Mouse (Mus musculus) liver, embryonic 13.5 days (tissue): Measurements from ENCODE around the gene Pcare. TPM values are rescaled to one million over a fixed set of nuclear protein-coding genes. Genes with fewer than 3 reads are reported as not detected.

ENCODE experiments used
- ATAC-seq: fragments of 200-750 bp; cut with Nextera tagmentation; 2 replicates; pipeline ENCODE4 v1.8.0; 2017; ENCODE audit warnings: low read depth, mild to moderate bottlenecking, moderate number of reproducible peaks, moderate library complexity
- DNase-seq: peaks from one replicate; pipeline ENCODE4 v3.0.0; 2022
- H3K27ac ChIP-seq: fragments of 300-500 bp; sonication (generic); 2 replicates; pipeline ENCODE4 v1.5.1; 2015; ENCODE audit warnings: moderate library complexity, mild to moderate bottlenecking, inconsistent platforms
- H3K27me3 ChIP-seq: fragments of 300-500 bp; sonication (generic); 2 replicates; pipeline ENCODE4 v1.6.1; 2015; ENCODE audit warnings: mild to moderate bottlenecking, inconsistent platforms
- H3K36me3 ChIP-seq: fragments of 300-500 bp; sonication (generic); 2 replicates; pipeline ENCODE4 v1.6.1; 2015; ENCODE audit warnings: mild to moderate bottlenecking, inconsistent platforms
- H3K4me1 ChIP-seq: fragments of 300-500 bp; sonication (generic); replicated peaks from 2 replicates; pipeline ENCODE4 v1.6.1; 2015; ENCODE audit warnings: inconsistent platforms
- H3K4me2 ChIP-seq: fragments of 300-500 bp; sonication (generic); 2 replicates; pipeline ENCODE4 v1.6.1; 2015; ENCODE audit warnings: inconsistent platforms, mild to moderate bottlenecking, moderate library complexity
- H3K4me3 ChIP-seq: fragments of 300-500 bp; sonication (generic); replicated peaks from 2 replicates; pipeline ENCODE4 v1.5.1; 2015; ENCODE audit warnings: mild to moderate bottlenecking, inconsistent platforms
- H3K9ac ChIP-seq: fragments of 300-500 bp; sonication (generic); 2 replicates; pipeline ENCODE4 v1.6.1; 2015; ENCODE audit warnings: mild to moderate bottlenecking, inconsistent platforms
- H3K9me3 ChIP-seq: fragments of 300-500 bp; sonication (generic); replicated peaks from 2 replicates; pipeline ENCODE4 v1.6.1; 2016; ENCODE audit warnings: inconsistent platforms
- WGBS: fragments of 180-500 bp; shearing (Covaris S2); methylation state at CpG from one replicate; pipeline ENCODE4 v1.1.7; 2015; ENCODE audit not compliant: insufficient replicate concordance; 5-methylcytosine and 5-hydroxymethylcytosine counted together
- polyA plus RNA-seq: library from polyadenylated mRNA; unstranded; fragments of >200 nt; fragmentation: Nextera tagmentation; extraction: Ambion mirVana; gene quantifications from 2 replicates; pipeline ENCODE4 v1.2.1, GENCODE M21; 2015

Gene Pcare
- polyA plus RNA-seq: 0.02 TPM in 1 of 2 replicates, not detected in the other

GRCm38 (mm10) chr17:71752831-71753230 lies at the start of gene Pcare:
Gene Pcare (minus strand): TSS chr17:71752894.
- H3K4me1 ChIP-seq: no peaks in the 10 kb centered on the region
- DNase-seq: no peak
- no peak within 1 kb of the TSS for H3K4me3 ChIP-seq
- H3K4me2 ChIP-seq: no peak within 1 kb of the TSS
- no peak within 1 kb of the TSS for H3K27ac ChIP-seq
- H3K9me3 ChIP-seq: no peaks in the 10 kb centered on the region
- ATAC-seq: no peak
- no peak within 1 kb of the TSS for H3K9ac ChIP-seq
- 69% methylated on average over 10 of the region's 10 CpGs for WGBS
- H3K36me3 ChIP-seq: no peaks in the 10 kb centered on the region
- no peaks in the 10 kb centered on the region for H3K27me3 ChIP-seq

- no peaks in the 10 kb centered on the region for H3K36me3 ChIP-seq
- ATAC-seq (no peak), DNase-seq (no peak)
- no peaks in the 10 kb centered on the region for H3K4me1 ChIP-seq
- no peaks in the 10 kb centered on the region for H3K9me3 ChIP-seq
- no peaks in the 10 kb centered on the region for H3K27me3 ChIP-seq
- no peak overlapping the region for H3K4me2 ChIP-seq
- no peak overlapping the region for H3K9ac ChIP-seq
- H3K4me3 ChIP-seq: no peak overlapping the region
- H3K27ac ChIP-seq: no peak overlapping the region
- 74% methylated on average over 15 of the region's 15 CpGs for WGBS
Observed at GRCm38 (mm10) chr17:71795521-71796205, 43.0 kb upstream of the Pcare start.

GRCm38 (mm10) chr17:71791622-71792021 lies 38.9 kb upstream of the Pcare start:
- 67% methylated on average over 4 of the region's 4 CpGs for WGBS
- Histone ChIP-seq H3K27ac (no peak overlapping the region), H3K9me3 (no peaks in the 10 kb centered on the region), H3K36me3 (no peaks in the 10 kb centered on the region), H3K4me1 (no peaks in the 10 kb centered on the region), H3K4me3 (no peak overlapping the region), H3K4me2 (no peak overlapping the region), H3K27me3 (no peaks in the 10 kb centered on the region), H3K9ac (no peak overlapping the region)
- DNase-seq: no peak
- no peak for ATAC-seq

GRCm38 (mm10) chr17:71791109-71791508 lies 38.4 kb upstream of the Pcare start:
- no peak for DNase-seq
- H3K4me3 ChIP-seq: no peak overlapping the region
- 60% methylated on average over 4 of the region's 4 CpGs for WGBS
- ATAC-seq: no peak
- H3K27ac ChIP-seq: no peak overlapping the region
- no peak overlapping the region for H3K4me2 ChIP-seq
- H3K36me3 ChIP-seq: no peaks in the 10 kb centered on the region
- no peaks in the 10 kb centered on the region for H3K9me3 ChIP-seq
- H3K27me3 ChIP-seq: no peaks in the 10 kb centered on the region
- H3K4me1 ChIP-seq: no peaks in the 10 kb centered on the region
- no peak overlapping the region for H3K9ac ChIP-seq

GRCm38 (mm10) chr17:71786456-71786855 lies 33.8 kb upstream of the Pcare start:
- Histone ChIP-seq H3K27me3 (peaks cover 25% of the 10 kb centered on the region), H3K4me1 (no peaks in the 10 kb centered on the region), H3K4me3 (no peak overlapping the region), H3K9me3 (no peaks in the 10 kb centered on the region), H3K9ac (no peak overlapping the region), H3K27ac (no peak overlapping the region), H3K4me2 (no peak overlapping the region), H3K36me3 (no peaks in the 10 kb centered on the region)
- no peak for DNase-seq
- ATAC-seq: no peak

- Histone ChIP-seq H3K27ac (no peak overlapping the region), H3K36me3 (no peaks in the 10 kb centered on the region), H3K9me3 (no peaks in the 10 kb centered on the region), H3K4me3 (peak overlapping the region; percentile 42; the same call in 1 of the 2 replicates), H3K9ac (no peak overlapping the region), H3K4me1 (no peaks in the 10 kb centered on the region), H3K27me3 (peaks cover 30% of the 10 kb centered on the region), H3K4me2 (peak overlapping the region; percentile 61)
- ATAC-seq (no peak), DNase-seq (no peak)
- 33% methylated on average over 10 of the region's 10 CpGs for WGBS
Observed at GRCm38 (mm10) chr17:71783366-71783735, 30.7 kb upstream of the Pcare start.

GRCm38 (mm10) chr17:71782699-71783365 lies 30.1 kb upstream of the Pcare start:
- no peak overlapping the region for H3K27ac ChIP-seq
- peak overlapping the region; percentile 42 for H3K4me3 ChIP-seq
- ATAC-seq (no peak), DNase-seq (no peak)
- no peaks in the 10 kb centered on the region for H3K9me3 ChIP-seq
- WGBS: 4% methylated on average over 41 of the region's 59 CpGs
- no peak overlapping the region for H3K9ac ChIP-seq
- peak overlapping the region; percentile 61 for H3K4me2 ChIP-seq
- no peaks in the 10 kb centered on the region for H3K4me1 ChIP-seq
- H3K36me3 ChIP-seq: no peaks in the 10 kb centered on the region
- H3K27me3 ChIP-seq: peaks cover 30% of the 10 kb centered on the region

- no peaks in the 10 kb centered on the region for H3K4me1 ChIP-seq
- H3K4me2 ChIP-seq: peak overlapping the region; percentile 61
- H3K36me3 ChIP-seq: no peaks in the 10 kb centered on the region
- DNase-seq (no peak), ATAC-seq (no peak)
- H3K27me3 ChIP-seq: peaks cover 30% of the 10 kb centered on the region
- H3K4me3 ChIP-seq: peak overlapping the region; percentile 42
- WGBS: 2% methylated on average over 29 of the region's 29 CpGs
- H3K9ac ChIP-seq: no peak overlapping the region
- no peak overlapping the region for H3K27ac ChIP-seq
- no peaks in the 10 kb centered on the region for H3K9me3 ChIP-seq
Observed at GRCm38 (mm10) chr17:71782242-71782698, 29.6 kb upstream of the Pcare start.

- WGBS: 68% methylated on average over 4 of the region's 4 CpGs
Observed at GRCm38 (mm10) chr17:71780945-71781344, 28.3 kb upstream of the Pcare start.

GRCm38 (mm10) chr17:71780490-71780889 lies 27.8 kb upstream of the Pcare start:
- ATAC-seq (no peak), DNase-seq (no peak)
- Histone ChIP-seq H3K27me3 (peaks cover 30% of the 10 kb centered on the region), H3K27ac (no peak overlapping the region), H3K36me3 (no peaks in the 10 kb centered on the region), H3K4me2 (no peak overlapping the region), H3K4me3 (no peak overlapping the region), H3K9me3 (no peaks in the 10 kb centered on the region), H3K4me1 (no peaks in the 10 kb centered on the region), H3K9ac (no peak overlapping the region)
- 74% methylated on average over 2 of the region's 2 CpGs for WGBS

More at GRCm38 (mm10) chr17:71780945-71781344, 28.3 kb upstream of the Pcare start:
- no peak overlapping the region for H3K9ac ChIP-seq
- H3K27me3 ChIP-seq: peaks cover 30% of the 10 kb centered on the region
- H3K36me3 ChIP-seq: no peaks in the 10 kb centered on the region
- no peaks in the 10 kb centered on the region for H3K4me1 ChIP-seq
- ATAC-seq: no peak
- H3K4me3 ChIP-seq: no peak overlapping the region
- no peak overlapping the region for H3K27ac ChIP-seq
- H3K4me2 ChIP-seq: no peak overlapping the region
- no peaks in the 10 kb centered on the region for H3K9me3 ChIP-seq
- DNase-seq: no peak

GRCm38 (mm10) chr17:71778696-71779095 lies 26.0 kb upstream of the Pcare start:
- no peak overlapping the region for H3K4me2 ChIP-seq
- no peaks in the 10 kb centered on the region for H3K36me3 ChIP-seq
- peaks cover 27% of the 10 kb centered on the region for H3K27me3 ChIP-seq
- no peak overlapping the region for H3K9ac ChIP-seq
- no peaks in the 10 kb centered on the region for H3K9me3 ChIP-seq
- no peak overlapping the region for H3K27ac ChIP-seq
- 43% methylated on average over 3 of the region's 3 CpGs for WGBS
- H3K4me1 ChIP-seq: no peaks in the 10 kb centered on the region
- H3K4me3 ChIP-seq: no peak overlapping the region
- no peak for DNase-seq
- no peak for ATAC-seq

- no peaks in the 10 kb centered on the region for H3K4me1 ChIP-seq
- no peak for ATAC-seq
- no peak overlapping the region for H3K4me2 ChIP-seq
- H3K27me3 ChIP-seq: no peaks in the 10 kb centered on the region
- H3K4me3 ChIP-seq: no peak overlapping the region
- no peak overlapping the region for H3K9ac ChIP-seq
- H3K27ac ChIP-seq: no peak overlapping the region
- H3K36me3 ChIP-seq: no peaks in the 10 kb centered on the region
- H3K9me3 ChIP-seq: no peaks in the 10 kb centered on the region
- DNase-seq: no peak
- 56% methylated on average over 4 of the region's 4 CpGs for WGBS
Observed at GRCm38 (mm10) chr17:71775279-71775678, 22.6 kb upstream of the Pcare start.
